Mouse (Mus musculus) heart, adult 8-10 months (tissue): ENCODE results near the gene Pla2g2f. TPM values are rescaled to one million over a fixed set of nuclear protein-coding genes. Genes with fewer than 3 reads are reported as not detected.
A peak's percentile ranks its signal among the peaks of the same experiment; 100 is the strongest.

Experiments used
- DNase-seq: peaks from one replicate; pipeline ENCODE4 v3.0.0; 2022; ENCODE audit warnings: low spot score
- total RNA-seq, 4 experiments: library from RNA; stranded (reverse); gene quantifications; 2 replicates each; pipeline ENCODE4 v1.2.4; 2022

Gene Pla2g2f
- under 1 TPM; 0.34 to 0.63 (median 0.55) TPM for total RNA-seq

DNA sequence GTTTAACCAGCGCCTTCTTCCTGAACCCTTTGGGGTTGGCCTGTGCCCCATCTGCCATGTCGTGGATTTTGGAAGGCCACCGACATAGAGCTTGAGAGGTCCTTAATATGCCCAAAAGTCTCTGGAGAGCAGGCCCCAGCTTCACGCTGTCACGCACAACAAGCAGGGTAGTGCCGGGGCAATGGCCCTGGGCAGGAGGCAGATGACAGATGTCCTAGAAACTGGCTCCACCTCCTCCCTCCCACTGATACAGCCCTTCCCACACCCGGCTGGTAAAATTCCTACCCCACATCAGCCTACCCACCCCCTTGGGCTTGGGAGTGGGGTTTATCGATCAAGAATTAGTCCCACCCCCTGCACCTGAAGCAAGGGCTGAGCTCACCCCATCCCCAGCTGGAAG is at the start of gene Pla2g2f:
Gene Pla2g2f, minus strand, starts transcription at position 211 of the 400 bp plus-strand sequence.
- DNase-seq, result no peak

DNA sequence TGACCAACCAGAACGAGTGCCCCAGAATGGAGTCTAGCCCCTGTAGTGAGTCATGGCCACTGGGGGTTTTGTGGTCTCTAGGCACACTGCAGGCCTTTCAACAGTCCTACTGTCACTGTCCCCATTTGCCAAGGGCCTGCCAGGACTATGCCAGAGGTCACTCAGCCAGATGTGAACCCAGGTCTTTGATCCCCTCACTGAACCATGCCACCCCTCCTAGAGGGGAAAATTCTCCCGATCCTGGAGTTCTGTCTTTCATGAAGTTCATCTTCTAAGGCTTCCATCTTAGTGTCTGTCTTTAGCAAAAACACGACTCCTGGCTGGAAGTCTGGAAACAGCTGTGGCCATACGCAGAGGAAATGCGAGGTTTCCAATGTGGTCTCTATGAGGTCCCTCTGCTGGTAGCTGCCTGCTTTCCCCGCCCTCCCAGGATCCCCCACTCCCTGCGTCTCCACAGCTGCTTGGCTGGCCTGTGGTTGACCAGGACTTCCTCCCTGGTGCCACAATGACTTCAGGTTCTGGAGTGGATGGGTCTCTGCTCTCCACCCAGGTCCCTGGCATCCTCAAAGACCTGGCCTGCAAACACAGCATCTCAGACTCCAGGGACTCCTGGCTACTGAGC is 49.6 kb upstream of the Pla2g2f start:
- DNase-seq, result no peak

DNA sequence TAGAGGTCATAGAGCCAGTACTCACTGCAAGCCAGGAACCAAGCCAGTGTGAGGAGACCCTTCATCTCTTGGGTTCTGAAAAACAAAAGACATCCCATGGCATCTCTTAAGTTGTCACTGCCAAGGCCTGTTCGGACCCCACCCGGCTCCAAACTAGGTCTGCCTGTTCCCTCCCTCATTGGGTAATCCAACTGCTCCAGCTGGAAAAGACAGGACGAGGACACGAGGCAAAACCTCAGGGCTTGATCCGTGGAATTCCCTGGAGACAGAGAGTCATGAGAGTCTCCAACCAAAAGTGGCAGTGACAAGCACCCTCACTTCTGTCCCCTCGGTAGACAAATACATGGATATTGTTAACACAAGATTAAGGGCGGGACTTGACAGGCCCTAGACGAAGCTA is 48.7 kb upstream of the Pla2g2f start:
- no peak for DNase-seq

DNA sequence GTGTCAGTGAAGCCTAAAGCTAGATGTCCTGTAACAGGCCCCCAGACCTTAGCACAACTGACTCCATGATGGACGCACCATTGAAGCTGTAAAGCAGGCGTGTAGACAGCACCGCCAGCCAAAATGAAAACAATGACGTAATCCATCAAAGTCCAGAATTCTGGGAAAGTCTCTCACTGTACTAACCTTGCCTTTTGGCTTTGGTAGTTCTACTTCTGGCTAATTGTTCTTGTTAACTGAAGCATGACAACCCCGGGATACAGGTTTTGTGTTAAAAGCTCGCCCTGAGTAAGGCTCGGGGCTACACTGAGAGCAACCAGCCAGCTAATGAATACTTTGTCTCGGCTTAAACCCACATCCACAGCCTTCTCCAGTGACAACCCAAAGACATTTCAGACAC is 47.8 kb upstream of the Pla2g2f start:
- DNase-seq, result no peak

- no peak for DNase-seq
Measured at GRCm38 (mm10) chr4:138802917-138803316, 45.5 kb upstream of the Pla2g2f start.

DNA sequence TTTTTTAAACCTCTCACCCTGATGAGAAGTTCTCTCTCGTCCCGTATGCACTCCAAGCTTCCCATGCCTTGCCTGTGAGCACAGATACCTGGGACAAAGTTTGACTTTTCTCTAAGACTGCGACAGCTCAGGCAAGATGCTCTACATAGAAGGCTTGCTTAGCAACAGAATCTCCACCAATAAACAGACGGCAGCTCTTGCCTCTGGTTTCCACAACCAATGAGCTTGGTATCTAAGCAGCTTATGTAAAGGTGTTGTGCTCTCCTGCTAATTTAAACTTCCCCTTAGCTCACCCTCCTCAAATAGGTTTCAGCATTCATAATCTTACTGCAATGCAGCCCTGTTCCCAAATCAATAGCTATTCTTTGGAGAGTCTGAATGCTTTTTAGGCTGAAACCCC is 44.2 kb upstream of the Pla2g2f start:
- DNase-seq, result no peak

DNA sequence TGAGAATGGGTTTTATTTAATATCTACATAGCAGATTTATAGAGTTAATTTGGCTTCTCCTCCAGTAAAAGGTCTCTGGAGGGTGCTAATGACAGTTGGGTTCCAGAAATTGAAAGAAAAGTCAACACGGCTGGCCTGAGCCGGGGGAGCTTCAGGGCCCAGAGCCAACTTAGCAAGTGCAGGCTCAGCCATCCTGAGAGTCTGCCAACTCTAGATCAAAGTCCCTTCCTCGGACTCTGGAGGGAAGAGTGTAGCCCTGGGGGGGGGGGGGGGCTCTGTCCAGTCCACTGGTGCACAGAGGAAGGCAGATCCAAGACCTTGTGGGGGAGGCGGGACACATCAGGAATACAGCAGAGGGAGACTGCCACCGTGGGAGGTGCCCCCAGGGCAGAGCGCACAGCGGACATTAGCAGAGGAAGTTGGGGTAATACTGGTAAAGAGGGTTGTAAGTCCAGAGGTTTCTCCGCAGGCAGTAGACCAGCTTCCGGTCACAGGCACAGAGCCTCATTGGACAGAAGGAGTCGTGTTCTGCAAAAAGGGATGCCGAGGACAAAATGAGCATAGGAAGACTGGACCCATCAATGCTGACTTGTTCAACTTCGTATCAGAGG is 42.8 kb upstream of the Pla2g2f start:
- no peak for DNase-seq

DNA sequence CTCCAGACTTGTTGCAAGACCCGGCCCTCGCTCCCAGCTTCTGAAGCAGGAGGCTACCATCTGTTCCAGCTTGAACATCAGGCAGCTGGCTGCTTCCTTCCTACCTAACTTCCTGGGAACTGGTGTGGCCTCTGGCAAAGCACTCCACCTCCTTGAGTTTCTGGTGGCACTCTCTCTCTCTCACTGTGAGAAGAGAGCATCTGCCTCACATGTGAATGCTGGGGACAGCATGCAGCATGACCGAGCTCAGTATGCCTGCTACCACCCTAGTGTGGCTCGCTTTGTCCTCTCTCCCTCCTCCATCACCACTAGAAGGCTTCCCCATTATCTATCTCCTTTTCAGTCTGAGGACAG is 39.8 kb upstream of the Pla2g2f start:
- no peak for DNase-seq

GRCm38 (mm10) chr4:138796513-138797216 is 39.2 kb upstream of the Pla2g2f start:
- DNase-seq, result no peak

DNA sequence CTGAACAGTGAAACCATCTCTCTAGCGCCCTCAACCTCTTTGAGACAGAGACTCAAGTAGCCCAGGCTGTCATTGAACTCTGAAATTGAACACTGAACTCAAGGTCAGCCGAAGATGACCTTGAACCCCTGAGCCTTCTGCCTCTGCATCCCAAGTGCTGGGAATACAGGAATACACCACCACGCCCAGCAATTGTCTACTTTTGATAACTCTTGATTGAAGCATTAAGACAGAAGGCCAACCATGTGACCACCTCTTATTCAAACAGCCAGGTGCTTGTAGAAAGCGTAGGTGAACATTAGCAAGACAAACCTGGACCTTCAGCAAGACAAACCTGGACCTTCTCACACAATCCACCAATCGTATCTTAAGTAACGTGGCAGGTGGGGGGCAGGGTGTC is 36.9 kb upstream of the Pla2g2f start:
- no peak for DNase-seq

DNA sequence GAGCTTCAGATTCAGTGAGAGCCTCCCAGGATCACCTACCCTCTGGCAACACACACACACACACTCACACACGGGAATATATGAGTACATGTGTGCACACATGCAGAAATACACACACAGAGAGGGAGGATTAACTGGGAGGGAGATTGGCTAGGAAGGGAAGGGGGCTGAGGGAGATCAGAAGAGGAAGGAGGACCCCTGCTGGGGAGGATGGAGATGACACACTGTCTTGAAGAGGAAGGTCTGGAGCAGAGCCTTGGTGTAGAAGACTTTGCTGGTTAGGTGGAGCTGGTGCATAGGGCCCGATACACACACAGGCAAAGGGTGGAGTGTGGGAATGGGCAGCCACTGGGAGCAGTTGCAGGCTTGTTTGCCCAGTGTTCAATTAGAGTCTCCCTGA is 35.9 kb upstream of the Pla2g2f start:
- DNase-seq, result no peak

GRCm38 (mm10) chr4:138792599-138792998 is 35.2 kb upstream of the Pla2g2f start:
- DNase-seq, result no peak

- DNase-seq, result no peak
Measured at GRCm38 (mm10) chr4:138791452-138791851, 34.0 kb upstream of the Pla2g2f start.

DNA sequence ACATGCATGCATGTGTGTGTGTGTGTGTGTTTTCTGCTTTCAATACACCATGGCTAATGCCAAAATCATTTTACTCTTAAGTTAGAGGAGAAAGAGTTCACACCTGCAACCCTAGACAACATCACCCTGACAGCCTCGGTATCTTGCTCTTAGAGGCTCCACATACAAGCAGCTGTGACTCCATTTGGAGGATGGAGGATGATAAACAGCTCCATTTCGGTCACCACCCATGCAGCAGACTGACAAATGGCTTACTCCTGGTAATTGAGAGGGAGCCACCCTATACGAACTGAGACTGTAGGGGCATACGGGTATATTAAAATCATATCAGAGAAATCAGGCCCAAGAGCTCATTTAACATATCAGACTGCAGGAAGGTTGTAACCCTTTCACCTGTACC is 31.0 kb upstream of the Pla2g2f start:
- DNase-seq, result no peak

DNA sequence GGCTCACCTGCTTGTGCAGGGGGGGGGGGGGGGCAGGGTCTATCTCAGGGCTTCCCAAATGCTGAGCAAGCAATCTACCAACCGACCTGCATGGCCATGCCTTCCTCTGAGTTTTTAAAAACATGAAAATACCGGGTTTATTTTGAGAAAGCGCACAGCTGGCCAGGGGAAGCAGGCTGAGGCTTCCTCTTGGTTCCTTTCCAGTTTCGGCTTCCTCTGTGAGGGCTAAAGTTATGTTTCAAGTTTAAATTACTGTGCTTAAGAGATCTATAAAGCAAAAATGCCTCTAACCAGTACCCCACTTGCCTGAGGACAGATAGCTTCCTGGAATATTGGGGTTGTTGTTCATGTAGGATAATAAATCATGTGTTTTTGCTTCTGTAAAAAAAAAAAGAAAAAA is 28.7 kb upstream of the Pla2g2f start:
- DNase-seq, result peak; percentile 44

- DNase-seq, result no peak
Measured at GRCm38 (mm10) chr4:138785721-138786120, 28.3 kb upstream of the Pla2g2f start.

DNA sequence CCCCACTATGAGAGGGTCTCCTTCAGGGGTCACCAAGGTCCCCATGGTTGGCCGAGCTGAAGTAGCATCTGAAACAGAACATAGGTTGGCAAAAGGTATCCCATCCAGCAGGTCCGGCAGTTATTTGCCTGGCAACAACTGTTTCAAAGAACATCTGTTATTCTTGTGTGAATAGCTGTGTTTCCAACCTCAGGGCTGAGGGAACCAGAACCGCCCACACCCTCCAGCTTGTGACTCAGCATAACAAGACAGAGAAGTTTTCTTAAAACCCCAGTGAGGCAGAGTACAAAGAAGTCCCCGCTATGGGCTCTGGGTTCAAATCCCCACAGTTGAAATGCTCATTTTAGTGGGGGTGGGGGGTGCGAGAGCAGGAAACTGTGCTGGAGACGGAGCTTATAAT is 24.7 kb upstream of the Pla2g2f start:
- no peak for DNase-seq

- DNase-seq, result no peak
Measured at GRCm38 (mm10) chr4:138780300-138780699, 22.9 kb upstream of the Pla2g2f start.

DNA sequence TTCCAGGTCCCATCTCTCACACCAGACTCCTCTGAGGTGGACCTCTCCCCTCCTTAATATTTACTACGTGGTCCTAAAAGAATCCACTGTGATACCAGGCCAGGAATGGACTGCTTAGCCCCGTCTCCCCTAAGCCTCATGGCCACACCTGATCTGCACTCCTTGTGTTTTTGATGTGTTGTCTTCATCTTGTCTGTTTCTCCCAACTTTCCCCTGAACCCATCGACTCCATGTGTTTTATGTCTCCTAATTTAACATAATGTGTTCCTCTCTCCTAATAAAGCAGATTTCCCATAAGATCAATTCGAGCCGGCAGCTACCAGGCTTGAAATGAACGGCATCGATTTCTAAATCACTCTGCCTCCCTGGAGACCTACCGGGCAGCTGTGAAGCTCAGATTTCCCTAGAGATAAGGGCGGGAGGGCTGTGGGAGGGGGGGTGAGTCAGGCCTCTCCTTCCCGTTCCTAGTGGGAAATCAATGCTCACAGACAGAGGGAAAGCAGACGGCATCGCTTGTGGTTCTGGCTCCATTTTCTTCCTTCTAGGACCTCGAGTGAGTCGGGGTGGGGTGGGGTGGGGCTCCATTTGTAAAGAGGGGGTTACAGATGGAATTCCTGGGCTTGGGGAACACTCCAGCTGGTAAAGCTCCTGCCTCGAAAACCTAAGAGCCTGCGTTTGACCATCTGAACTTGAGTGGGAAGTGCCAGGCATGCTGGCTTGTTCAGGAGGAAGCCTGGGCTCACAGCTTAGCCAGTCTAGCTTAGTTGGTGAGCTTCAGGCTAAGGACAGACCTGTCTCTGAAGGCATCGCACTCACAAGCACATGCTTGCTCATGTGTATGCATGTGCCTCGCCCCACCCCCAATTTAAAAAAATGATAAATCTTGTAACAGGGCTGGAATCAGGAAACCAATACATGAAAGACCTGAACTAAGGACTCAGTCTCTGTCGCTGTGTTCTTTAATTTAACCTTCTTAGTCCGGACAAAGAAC is 20.3 kb upstream of the Pla2g2f start:
- no peak for DNase-seq

DNA sequence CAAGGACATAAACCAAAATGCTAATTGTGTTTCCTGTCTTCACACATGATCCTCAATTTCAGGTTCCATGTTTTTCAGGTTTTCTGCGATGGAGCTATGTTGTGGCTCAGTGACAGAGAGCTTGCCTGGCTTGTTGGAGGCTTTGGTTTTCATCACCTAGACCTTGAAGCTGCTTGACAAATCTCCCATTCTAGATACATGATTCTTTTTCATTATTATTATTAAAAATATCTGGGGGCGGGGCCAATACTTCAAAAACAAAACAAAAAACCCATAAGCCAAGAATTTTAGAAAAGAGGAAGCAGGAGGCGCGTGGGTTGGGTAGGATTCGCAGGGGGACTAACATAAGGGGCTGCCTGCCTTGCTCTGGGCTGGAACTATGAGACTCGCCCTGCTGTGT is 18.0 kb upstream of the Pla2g2f start, which contains the start of gene Pla2g2d:
Gene Pla2g2d, plus strand, starts transcription at position 301 of the 400 bp plus-strand sequence.
- DNase-seq, result no peak

GRCm38 (mm10) chr4:138772386-138772785 is 15.0 kb upstream of the Pla2g2f start:
- DNase-seq, result no peak

DNA sequence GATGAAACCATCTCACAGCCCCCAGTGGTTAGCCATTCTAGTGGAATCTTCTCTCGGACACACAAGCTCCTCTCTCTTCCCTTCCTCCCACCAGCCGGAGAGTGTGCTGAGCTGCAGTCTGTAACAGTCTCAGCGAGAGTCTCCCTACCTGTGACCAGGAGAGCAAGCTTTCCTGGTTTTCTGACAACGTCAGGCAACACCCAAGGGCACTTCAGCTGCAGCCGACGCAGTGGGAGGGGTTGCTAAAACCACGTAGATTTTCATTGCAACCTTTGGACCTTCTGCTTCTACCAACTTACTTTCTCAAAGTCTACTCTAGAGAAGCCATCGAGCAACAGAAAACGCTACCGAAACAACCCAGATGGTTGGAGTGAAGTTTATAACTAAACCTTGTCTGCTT is 14.5 kb upstream of the Pla2g2f start:
- DNase-seq, result no peak
